Mouse (Mus musculus) gastrocnemius, postnatal 10 days (tissue): ENCODE data around the gene Tm2d3. TPM values are rescaled to one million over a fixed set of nuclear protein-coding genes. Genes with fewer than 3 reads are reported as not detected.

Source experiments
- DNase-seq: peaks from one replicate; pipeline ENCODE4 v3.0.0; 2021; ENCODE audit warnings: mixed read lengths
- long read RNA-seq, 2 experiments: library from polyadenylated mRNA; stranded (forward); transcript quantifications; one replicate each; pipeline ENCODE4 v2.0.0; 2021
- total RNA-seq, 2 experiments: library from RNA; stranded (reverse); gene quantifications; 2 replicates each; pipeline ENCODE4 v1.2.3; 2021

Tm2d3 gene
- 10 to 100 TPM; 15.2 to 17.8 TPM for total RNA-seq
- long read RNA-seq, experiment 1, transcript Tm2d3-201 (5 exons, 908 nt): major isoform, 5 of 10 reads
- long read RNA-seq, experiment 1, partial matches to known transcripts: 2 of 10 reads
- long read RNA-seq, experiment 1, other reads (novel, unspliced or antisense): 1 of 10 reads
- long read RNA-seq, experiment 2, transcript Tm2d3-201 (5 exons, 908 nt): major isoform, 14 of 17 reads
- long read RNA-seq, experiment 2, partial matches to known transcripts: 0 of 17 reads
- long read RNA-seq, experiment 2, other reads (novel, unspliced or antisense): 2 of 17 reads

DNA sequence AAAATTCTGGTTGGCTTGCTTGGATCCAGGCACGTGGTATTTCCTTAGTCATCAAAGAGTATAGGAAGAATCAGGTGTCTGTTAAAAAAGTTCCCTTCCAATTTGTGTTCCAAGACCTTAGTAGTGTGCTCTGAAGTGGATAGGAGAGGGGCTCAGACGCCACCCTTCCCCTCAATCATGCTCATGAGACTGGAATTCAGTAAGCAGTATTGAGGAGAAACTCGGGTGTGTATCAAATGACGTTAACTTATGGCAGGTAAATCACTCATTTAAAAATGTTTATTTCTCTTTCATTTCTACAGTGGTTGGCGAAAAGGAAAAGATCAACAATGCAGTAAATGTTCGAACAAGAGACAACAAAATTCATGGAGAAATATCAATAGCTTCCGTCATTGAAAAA lies at the start of gene Tm2d3:
Tm2d3 (plus strand) TSS at position 301 of the 400 bp plus-strand sequence.
- DNase-seq: no peak

DNA sequence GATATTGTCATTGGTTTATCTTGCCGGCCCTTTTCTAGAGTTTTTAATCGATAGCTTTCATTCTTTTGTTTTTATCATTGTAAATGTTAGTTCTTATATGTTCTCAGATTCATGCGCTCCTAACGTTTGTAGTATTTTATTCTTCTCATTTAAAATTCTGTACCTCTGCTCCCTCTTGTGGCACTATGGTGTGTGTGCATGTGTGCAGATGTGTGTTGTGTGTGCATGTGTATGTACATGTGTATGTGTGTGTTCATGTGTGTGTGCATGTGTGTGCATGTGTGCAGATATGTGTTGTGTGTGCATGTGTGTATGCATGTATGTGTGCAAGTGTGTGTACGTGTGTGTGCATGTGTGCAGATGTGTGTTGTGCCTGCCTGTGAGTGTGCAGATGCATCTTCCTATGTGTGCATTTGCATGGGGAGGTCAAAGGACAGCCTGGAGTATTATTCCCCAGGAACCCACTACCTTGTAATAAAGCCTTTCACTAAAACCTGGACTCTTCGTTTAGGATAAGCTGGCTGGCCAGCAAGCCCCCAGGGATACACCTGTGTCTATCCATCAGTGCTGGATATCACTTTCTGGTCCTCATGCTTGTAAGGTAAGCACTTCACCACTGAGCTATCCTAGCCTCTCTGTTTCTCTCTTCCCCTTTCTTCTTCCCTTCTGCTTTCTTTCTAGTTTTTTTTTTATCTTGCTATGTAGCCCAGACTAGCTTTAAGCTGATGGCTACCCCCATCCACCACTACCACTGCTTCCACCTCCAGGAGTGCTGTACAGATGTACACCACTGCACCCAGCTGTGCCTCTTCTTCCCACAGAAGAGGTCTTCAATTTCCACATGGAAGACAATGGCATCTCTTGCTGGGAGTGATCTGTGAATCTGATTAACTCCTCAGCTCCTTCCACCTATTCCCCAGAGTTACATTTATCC lies 48.3 kb upstream of the Tm2d3 start:
- no peak for DNase-seq

DNA sequence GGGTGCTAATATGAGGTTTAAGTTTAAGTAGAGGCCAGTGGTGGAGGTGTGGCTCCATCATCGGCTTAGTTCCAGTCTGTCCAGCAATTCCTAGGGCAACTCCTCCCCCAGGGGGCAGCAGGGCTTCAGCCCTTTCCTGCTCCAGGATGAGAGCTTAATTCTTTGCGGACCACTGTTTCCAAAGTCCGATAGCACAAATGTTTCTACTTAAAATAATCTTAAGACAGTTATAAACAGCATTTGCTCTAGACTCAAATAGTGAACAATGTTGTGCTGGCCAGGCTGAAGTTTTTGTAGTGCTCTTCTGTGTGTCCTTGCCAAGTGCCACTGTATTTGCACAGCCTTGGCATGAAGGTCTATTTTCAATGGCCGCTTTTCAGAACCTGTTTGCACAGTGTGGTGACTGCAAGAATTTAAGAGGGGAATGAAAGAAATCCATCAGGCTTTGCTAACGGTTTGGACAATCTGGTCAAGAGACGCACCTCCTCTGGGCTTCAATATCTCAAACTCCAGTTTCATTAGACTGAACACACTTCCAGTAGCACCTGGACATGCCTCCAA lies 47.0 kb upstream of the Tm2d3 start:
- DNase-seq: no peak

DNA sequence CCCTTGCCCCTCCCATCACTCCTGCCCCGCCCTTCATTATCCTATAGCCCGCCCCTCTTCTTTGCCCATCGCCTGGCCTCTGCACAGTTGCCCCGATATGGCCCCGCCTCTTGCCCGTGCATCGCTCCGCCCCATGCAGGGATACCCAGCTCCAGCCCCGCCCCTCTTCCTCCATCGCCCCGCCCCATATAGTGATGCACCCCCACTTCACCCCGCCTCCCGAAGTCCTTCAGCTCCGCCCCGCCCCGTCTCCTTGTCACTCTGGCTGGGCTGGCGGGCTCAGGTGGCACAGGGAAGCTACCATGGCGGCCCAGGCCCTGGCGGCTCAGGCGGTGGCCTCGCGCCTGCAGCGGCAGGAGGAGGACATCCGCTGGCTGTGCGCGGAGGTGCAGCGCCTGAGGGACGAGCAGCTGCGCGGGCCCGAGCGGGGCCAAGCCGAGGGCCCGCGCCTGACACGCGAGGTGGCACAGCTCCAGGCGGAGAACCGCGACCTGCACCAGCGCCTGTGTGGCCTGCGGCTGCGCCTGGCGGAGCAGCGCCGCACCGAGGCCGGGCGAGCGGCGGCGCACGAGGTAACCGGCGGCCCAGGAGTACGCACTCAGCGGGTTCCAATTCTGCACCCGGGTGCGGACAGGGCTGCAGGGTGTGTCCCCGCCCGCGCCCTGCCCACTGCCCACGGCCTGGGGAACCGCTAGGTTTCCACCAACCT lies 46.2 kb upstream of the Tm2d3 start, which contains the start of gene Tarsl2:
Tarsl2 (plus strand) TSS at position 256 of the 709 bp plus-strand sequence.
- peak; percentile 92 for DNase-seq

DNA sequence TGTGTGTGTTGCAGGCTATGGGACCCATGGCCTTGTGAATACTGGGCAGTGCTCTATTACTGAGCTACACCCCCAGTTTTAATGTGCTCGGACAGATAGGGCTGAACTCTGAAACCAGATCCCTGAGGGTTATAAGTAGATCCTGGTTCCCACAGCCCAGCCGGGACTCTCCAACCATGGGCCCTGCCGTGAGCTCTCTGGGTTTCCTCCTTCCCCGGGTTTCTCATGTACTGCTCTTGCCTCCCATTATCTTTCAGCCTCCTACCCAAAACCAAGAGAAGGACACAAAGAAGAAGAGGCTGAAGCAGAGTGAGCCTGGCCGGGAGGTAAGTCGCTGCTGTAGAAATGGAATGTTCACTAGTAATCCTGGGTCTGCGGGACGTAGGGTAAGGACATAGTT lies 45.0 kb upstream of the Tm2d3 start:
- no peak for DNase-seq

DNA sequence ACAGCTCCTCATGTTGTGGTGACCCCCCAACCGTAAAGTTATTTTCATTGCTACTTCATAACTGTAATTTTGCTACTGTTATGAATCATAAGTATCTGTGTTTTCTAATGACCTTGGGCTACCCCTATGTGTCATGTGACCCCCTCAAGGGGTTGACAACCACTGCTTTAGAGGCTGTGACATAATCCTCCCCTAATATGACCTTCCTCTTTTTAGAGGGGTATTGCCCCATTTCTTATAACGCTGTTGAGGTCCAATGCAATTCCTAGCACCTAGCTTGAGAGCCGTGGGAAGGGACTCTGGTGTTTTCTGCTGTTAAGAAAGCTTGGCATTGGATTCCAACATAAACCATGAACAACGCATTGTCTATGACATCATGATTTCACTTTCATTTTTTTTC lies 40.3 kb upstream of the Tm2d3 start:
- no peak for DNase-seq

DNA sequence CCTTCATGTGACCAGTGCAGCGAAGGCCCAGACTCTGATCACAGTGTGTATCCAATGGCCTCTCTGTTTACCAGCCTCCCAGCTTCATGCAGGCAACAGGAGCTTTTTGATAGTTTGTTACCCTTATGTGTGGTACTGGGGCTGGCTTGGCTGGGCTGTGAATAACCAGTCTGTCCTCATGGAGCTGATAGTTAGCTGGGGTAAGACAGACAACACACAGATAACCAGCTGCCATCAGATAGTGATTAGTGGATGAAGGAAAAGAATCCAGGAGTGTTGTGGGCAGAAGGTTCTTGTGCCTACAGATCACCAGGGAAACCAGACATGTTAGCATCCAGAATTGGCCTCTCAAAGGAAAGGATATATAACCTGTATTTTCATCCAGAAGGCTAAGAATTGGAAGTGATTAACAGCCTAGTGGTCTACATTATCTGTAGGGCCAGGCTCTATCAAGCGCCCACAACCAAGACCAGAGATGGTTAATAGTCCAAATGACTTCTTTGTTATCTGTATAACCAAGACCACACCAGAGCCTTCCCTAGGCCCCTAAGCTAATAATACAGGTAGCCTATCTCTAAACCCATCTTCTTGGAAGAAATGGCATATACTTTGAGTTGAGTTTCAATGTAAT lies 33.4 kb upstream of the Tm2d3 start:
- DNase-seq: no peak

DNA sequence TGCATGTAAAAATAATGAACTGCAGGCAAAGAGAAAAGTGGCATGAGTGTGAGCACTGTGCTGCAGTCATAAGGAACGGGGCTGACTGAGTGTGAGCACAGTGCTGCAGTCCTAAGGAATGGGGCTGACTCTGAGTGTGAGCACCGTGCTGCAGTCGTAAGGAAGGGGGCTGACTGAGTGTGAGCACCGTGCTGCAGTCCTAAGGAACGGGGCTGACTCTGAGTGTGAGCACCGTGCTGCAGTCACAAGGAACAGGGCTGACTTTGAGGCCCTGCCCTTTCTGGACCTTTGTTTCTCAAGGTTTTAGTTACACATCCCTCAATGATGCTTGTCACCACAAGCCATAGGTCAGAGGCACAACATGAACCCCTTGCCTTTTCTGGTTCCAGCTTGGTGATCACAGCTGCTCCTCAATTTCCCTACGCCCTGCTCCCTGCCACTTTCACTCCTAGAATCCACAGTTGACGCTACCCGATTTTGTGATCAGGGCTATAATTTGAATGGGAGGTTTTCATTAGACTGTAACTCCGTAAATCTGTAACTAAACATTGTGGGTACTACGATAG lies 27.7 kb upstream of the Tm2d3 start:
- DNase-seq: no peak

DNA sequence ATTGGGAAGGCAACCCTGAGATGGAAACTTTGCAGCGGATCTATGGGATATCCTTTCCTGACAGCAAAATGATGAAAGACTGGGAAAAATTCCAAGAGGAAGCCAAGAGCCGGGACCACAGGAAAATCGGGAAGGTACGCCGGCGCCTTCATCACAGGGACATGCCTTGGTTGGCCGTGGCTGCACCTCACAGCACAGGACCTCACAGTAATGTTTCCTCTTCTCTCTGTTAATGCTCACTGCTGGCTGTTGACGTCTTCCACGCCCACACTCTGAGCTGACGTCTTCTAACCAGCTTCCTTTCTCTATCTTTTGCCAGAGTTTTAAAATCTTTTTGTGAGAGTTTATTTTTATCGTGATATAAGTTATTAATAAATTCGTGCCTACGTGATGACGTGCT lies 27.1 kb upstream of the Tm2d3 start:
- DNase-seq: no peak

DNA sequence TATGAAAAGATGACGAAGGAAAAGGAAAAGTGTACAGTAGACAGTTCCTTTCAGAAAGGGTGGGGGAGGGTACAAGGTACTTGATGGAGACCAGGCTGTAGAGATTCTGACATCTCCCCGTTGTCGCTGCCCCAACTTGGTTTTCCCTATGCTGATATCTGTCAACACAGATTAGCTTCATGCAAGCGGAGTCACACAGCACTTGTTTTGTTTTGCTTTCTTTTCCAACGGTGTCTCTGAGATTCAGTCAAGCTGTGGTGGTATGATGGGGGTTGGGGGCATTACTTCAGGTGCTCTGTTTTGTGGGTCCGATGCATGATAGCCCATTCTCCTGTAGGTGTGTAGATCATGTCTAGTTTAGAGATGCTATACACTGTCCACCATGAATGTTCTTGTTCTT lies 23.5 kb upstream of the Tm2d3 start:
- no peak for DNase-seq

DNA sequence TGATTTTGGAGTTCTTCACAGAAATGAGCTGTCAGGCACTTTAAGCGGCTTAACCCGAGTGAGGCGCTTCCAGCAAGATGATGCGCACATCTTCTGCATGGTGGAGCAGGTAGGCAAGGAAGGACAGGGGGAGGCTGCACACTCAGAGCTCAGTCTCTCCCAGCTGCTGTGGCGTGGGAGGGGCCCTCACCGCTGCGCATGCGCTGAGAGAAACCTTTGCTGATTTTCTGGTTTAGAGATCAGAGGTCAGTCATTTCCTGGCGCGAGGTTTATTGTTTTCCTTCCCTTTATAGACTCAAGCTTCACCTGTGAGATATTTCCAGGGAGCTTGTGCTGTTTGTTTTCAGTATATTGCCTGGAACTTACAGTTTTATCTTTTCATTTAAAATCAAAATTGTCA lies 12.9 kb upstream of the Tm2d3 start:
- DNase-seq: no peak

DNA sequence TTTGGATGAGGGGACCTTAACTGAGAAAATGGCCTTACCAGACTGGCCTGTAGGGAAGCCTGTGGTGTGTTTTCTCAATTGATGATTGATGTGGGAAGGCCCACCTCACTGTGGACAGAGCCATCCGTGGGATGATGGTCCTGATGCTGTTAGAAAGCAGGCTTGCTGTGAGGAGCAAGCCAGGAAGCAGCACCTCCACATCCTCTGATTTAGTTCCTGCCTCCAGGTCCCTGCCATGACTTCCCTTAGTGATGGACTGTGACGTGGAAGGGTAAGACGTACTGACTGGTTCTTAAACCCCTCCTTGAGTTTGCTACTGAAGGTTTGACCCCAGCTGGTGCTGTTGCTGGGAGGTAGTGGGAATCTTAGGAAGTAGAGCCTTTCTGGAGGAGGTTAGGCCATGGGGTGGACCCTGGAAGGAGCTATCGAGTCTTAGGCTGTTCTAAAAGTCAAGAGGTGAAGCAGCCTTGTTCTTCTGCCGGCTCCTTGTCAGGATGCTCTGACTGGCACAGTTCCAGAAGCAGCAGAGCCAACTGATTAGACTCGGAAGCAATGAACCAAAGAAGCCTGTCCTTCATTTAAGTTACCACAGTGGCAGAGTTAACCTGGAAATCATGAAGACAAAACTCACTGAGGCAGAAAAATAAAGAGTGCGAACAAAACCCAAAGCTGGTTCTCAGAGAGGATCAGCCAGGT lies 11.9 kb upstream of the Tm2d3 start:
- no peak for DNase-seq

DNA sequence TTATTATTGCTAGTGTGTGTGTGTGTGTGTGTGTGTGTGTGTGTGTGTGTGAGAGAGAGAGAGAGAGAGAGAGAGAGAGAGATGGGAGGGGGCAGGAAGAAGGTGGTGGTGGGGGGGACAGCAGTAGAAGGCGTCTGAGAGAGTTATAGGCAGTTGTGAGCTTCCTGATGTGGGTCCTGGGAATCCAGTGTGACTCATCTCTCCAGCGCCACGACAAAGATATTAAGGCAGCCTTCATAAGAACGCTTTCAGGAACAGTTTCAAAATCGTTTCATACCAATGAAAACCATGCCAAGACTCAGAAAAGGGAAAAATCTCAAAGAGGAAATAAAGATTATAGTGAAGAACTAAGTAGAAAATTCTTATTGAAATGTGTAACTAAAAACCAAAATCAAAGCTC lies 9.8 kb upstream of the Tm2d3 start:
- no peak for DNase-seq

DNA sequence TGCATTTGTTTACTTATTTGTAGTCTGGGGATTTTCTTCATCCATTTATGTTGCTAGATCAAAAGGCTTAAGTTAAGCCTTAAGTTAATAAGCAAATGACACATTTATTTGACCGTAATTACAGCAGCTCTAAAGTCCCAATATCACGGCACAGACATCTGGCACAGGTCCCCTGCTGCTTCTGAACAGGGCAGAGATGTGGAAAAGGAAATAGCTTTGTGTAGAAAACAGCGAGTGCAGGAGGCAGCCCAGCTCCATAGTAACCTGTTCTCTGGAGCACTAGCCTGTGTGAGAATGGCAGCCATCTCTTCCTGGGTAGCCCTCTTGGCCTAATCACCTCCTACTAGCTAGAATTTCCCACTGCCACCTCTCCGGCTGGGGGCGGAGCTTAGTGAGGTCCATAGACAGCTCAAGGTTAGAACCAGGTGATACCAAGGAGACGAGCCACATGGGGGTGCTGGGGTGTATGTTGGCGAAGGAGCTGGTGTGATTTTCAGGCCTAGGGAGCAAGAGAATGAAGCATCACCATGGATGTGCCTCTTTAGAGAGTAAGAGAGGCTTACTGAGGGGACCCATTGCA lies 6.6 kb upstream of the Tm2d3 start:
- no peak for DNase-seq

DNA sequence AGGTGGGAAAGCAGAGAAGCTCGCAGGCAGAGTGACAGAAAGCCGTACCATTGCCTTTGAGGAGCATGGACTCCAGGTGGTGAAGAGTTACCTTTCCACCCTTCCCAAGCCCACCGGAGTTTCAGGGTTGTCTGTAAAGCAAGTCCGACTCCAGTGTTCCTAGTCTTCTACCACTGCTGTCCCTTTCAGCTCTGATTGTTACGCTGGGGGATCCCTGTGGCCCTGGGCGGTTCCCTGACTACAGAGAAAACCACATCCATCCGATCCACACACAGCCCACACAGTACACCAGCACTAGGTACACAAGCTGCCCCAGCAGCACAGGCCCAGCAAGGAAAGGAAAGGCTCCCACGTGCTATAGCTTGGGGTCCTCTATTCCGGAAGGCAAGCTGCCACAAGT lies 4.3 kb upstream of the Tm2d3 start:
- no peak for DNase-seq

DNA sequence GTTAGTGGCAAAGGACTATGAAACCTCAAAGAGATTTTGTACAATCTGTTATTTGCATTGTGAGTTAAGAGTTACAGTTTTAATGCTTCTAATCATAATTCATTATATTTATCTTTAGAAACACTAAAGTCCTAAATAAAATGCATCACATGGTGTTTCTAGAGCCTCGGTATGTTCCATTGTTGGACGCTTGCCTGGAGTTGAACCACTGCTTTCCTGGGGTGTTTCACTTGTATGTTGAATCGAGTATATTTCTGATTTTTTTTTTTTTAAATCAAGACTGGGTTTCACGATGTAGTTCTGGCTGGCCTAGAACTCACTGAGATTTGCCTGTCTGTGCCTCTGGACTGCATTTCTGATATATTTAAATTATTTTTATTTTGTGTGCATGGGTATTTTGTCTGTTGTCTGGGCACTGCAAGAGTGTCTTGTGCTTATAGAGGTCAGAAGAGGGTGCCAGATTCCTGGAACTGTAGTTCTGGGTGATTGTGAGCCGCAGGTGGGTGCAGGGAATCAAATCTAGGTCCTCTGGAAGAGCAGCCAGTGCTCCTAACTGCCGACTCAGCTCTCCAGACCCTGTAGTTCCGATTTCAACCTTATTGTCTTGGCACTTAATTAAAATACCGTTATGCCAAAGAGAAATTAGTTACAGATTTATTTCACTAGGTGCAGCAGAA lies 1.1 kb downstream of the Tm2d3 start:
- no peak for DNase-seq

DNA sequence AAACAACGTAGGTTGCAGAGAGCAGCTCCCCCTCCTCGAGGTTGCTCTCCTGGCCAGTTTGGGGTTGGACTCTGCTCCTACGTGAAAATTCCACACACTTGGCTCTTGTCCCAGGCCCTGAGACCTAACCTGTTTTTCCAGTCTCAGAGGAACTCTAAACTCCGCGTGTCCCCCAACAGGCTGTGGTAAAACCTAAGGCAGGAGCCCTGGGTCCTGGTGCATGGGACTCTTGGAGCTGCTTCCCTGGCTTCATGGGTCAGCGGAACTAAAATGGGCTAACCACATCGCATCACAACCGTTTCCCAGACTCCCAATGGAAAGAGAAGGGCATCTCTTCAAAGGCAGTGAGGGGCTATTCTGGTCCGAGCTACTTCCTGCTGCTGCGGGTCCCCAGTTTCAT lies 1.9 kb downstream of the Tm2d3 start:
- DNase-seq: peak; percentile 14

DNA sequence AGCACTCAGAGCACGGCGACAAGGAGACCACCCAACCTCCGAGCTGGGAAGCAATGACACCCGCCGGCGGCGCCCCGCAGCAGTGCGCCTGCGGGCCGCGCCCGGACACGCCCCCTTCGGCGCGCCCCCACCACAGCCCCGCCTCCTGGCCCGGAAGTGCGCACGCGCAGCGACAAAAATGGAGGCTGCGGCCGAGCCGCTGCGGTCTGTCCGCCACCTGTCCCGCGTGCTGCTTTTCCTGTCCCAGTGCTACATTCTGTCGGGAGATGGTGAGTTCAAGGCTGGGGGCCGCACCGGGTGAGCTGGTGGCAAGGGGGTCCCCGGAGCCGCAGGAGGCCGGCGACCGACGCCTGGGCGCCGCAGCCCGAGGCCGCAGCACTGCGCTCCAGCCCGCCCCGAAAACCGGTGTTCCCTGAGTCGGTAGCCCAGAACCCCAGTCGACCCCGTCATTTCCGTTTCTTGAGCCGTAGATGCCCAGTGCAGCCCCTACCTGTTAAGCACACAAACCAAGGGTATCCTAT lies 2.4 kb downstream of the Tm2d3 start:
- DNase-seq: peak; percentile 92

DNA sequence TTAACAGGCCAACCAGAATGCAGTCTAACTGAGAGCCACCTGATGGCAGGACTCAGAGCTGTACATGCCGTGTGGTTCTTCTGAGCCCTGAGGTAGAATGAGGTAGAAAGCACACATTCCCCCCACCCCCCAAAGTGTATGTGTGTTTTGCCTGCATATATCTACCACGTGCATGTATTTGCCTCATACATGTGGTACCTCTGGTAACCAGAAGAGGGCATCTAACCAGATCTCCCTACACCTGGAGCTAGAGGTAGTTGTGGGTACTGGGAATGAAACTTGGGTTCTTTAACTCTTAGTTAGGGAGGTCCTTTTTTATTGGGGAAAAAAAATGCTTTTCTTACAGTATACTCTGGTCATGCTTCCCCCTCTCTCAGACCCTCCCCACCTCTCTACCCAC lies 5.5 kb downstream of the Tm2d3 start:
- DNase-seq: no peak

DNA sequence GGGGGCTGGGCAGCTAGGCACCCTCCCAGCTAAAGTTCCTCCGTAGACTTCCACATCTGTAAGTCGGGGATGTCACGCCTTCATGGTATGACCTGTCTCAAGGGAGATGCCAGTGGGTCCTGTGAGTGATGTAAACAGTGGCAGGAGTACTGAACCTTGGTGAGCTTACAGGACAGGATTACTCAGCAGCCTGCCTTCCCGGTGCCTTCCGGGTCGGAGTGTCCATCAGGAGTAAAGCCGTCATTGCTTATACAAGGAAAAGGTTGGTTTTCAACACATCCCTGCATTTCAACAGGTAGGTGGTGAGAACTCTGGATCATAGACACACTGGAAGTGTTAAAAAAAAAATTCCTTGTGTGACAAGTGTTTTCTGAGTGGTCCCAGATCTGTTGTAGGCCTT lies 11.1 kb downstream of the Tm2d3 start:
- DNase-seq: no peak
